Mouse (Mus musculus) heart, embryonic 16.5 days (tissue): ENCODE results near the gene Gpd1. TPM values are rescaled to one million over a fixed set of nuclear protein-coding genes. Genes with fewer than 3 reads are reported as not detected.
"Not testable (repeated sequence)": the region's sequence is repeated elsewhere in the genome, so short reads cannot be mapped to it uniquely, and the experiment has no call there.

Experiments used
- ATAC-seq: fragments of 200-750 bp; cut with Nextera tagmentation; replicated peaks from 2 replicates; pipeline ENCODE4 v1.8.0; 2017; ENCODE audit warnings: moderate number of reproducible peaks; ENCODE audit not compliant: insufficient read depth, low FRiP score; ENCODE audit errors: extremely low read depth
- H3K27ac ChIP-seq: fragments of 300-500 bp; sonication (generic); 2 replicates; pipeline ENCODE4 v1.5.1; 2014; ENCODE audit warnings: mild to moderate bottlenecking, low read length, control low read depth, moderate library complexity
- H3K27me3 ChIP-seq: fragments of 300-500 bp; sonication (generic); 2 replicates; pipeline ENCODE4 v1.6.1; 2014; ENCODE audit warnings: low read length, mixed read lengths; ENCODE audit not compliant: control insufficient read depth, insufficient read depth
- H3K36me3 ChIP-seq: fragments of 300-500 bp; sonication (generic); 2 replicates; pipeline ENCODE4 v1.6.1; 2014; ENCODE audit not compliant: control insufficient read depth, insufficient read depth
- H3K4me1 ChIP-seq: fragments of 300-500 bp; sonication (generic); 2 replicates; pipeline ENCODE4 v1.6.1; 2014; ENCODE audit warnings: low read length, mixed read lengths; ENCODE audit not compliant: control insufficient read depth, insufficient read depth
- H3K4me2 ChIP-seq: fragments of 300-500 bp; sonication (generic); 2 replicates; pipeline ENCODE4 v1.6.1; 2014; ENCODE audit warnings: low read depth, mild to moderate bottlenecking, control low read depth, low read length
- H3K4me3 ChIP-seq: fragments of 300-500 bp; sonication (generic); 2 replicates; pipeline ENCODE4 v1.5.1; 2014; ENCODE audit warnings: mild to moderate bottlenecking, control low read depth, low read length
- H3K9ac ChIP-seq: fragments of 300-500 bp; sonication (generic); 2 replicates; pipeline ENCODE4 v1.6.1; 2014; ENCODE audit warnings: low read length, control low read depth
- H3K9me3 ChIP-seq: fragments of 300-500 bp; sonication (generic); replicated peaks from 2 replicates; pipeline ENCODE4 v1.6.1; 2016; ENCODE audit warnings: low read length; ENCODE audit not compliant: control insufficient read depth
- WGBS: fragments of 180-500 bp; shearing (Covaris S2); extraction: QIAGEN DNeasy Blood & Tissue Kit; methylation state at CpG from one replicate; pipeline ENCODE4 v1.1.7; 2014; 5-methylcytosine and 5-hydroxymethylcytosine counted together
- polyA plus RNA-seq: library from polyadenylated mRNA; unstranded; fragments of >200 nt; fragmentation: Nextera tagmentation; extraction: Ambion mirVana; gene quantifications from 2 replicates; pipeline ENCODE4 v1.2.1, GENCODE M21; 2015

Gpd1 gene
- polyA plus RNA-seq, 1 experiment from 2014 or later, result 2.7 TPM

GRCm38 (mm10) chr15:99771004-99771500 lies 53.7 kb downstream of the Gpd1 start:
- H3K27ac ChIP-seq, result no peak overlapping the region; the same call in 1 of the 2 replicates
- ATAC-seq, result no peak
- WGBS, result 13% methylated on average over 5 of the region's 5 CpGs
- H3K4me1 ChIP-seq, result 0 out of 2 replicates have a peak, but pooled peaks cover 4% of the 10 kb centered on the region
- peak overlapping the region; percentile 73 for H3K4me2 ChIP-seq
- H3K4me3 ChIP-seq, result peak overlapping the region; percentile 69
- no peaks in the 10 kb centered on the region for H3K27me3 ChIP-seq
- H3K9me3 ChIP-seq, result no peaks in the 10 kb centered on the region
- H3K9ac ChIP-seq, result peak overlapping the region; percentile 86
- no peaks in the 10 kb centered on the region for H3K36me3 ChIP-seq

GRCm38 (mm10) chr15:99771601-99772276 lies 54.4 kb downstream of the Gpd1 start:
- Histone ChIP-seq H3K4me3 (peak overlapping the region; percentile 69), H3K27ac (peak overlapping the region; percentile 80), H3K9me3 (no peaks in the 10 kb centered on the region), H3K4me2 (peak overlapping the region; percentile 73), H3K36me3 (no peaks in the 10 kb centered on the region), H3K27me3 (no peaks in the 10 kb centered on the region), H3K4me1 (0 out of 2 replicates have a peak, but pooled peaks cover 4% of the 10 kb centered on the region), H3K9ac (peak overlapping the region; percentile 86)
- WGBS, result under 1% methylated on average over 59 of the region's 59 CpGs
- ATAC-seq, result peak; percentile 65

DNA sequence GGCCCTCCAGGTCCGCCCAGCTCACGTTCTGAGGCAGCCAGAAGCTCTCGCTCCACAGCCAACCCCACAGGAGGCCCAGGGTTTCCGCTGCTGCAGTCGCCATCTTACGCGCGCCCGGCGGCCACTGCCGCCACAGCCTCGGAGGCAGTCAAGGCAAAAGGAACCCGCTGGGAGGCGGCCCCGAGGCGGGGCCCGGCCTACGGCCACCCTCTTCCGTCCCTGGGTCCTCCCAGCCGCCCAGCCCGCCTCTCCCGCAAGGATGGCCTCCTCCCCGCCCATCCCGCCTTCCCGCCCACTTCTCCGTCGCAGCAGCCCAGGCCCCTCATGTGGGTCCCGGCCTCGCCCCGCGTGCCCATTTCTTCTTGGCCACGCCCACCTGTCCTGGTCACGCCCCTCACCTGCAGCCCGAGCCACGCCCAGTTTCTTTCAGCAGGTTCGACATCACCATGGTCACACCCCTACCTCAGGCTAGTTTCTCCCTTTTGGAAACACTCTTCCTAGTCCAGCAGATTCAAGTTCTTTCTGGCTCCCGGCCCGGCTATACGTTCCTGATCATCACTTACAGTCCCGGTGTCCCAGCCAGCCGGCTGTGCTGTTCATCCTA lies 55.1 kb downstream of the Gpd1 start:
- Histone ChIP-seq H3K9me3 (no peaks in the 10 kb centered on the region), H3K4me3 (peak overlapping the region; percentile 69), H3K4me1 (0 out of 2 replicates have a peak, but pooled peaks cover 4% of the 10 kb centered on the region), H3K27me3 (no peaks in the 10 kb centered on the region), H3K4me2 (peak overlapping the region; percentile 73), H3K36me3 (no peaks in the 10 kb centered on the region), H3K9ac (peak overlapping the region; percentile 86), H3K27ac (peak overlapping the region; percentile 80)
- peak; percentile 91 for ATAC-seq
- 0% methylated on average over 33 of the region's 41 CpGs for WGBS

DNA sequence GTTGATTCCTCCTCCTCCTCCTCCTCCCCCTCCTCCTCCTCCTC lies 55.4 kb downstream of the Gpd1 start, which contains the start of gene Cers5:
Gene Cers5, minus strand, starts transcription at position 5 of the 44 bp plus-strand sequence.
- peak within 1 kb of the TSS; percentile 80 for H3K27ac ChIP-seq
- peak within 1 kb of the TSS; percentile 69 for H3K4me3 ChIP-seq
- not testable (repeated sequence) for H3K9me3 ChIP-seq, H3K4me1 ChIP-seq, H3K36me3 ChIP-seq, H3K27me3 ChIP-seq, ATAC-seq
- peak within 1 kb of the TSS; percentile 86 for H3K9ac ChIP-seq
- peak within 1 kb of the TSS; percentile 73 for H3K4me2 ChIP-seq

DNA sequence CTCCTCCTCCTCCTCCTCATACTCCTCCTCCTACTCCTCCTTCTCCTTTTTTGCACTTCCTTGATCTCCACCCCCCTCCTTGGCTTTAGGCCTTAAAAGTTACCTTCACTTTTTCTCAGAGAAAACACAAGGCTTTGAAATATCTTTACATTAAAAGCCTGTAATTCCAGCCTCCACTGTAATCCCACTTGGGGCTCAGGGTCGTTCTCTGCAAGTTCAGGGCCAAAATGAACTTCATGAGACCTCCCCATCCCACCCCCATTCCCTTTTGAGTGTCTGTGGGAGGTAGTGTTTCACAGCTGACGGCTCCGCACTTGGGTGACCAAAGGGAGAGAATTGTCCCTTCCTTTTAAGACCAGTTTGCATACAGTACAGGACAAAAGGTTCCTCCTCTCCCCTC lies 55.6 kb downstream of the Gpd1 start:
- no peak overlapping the region for H3K4me3 ChIP-seq
- no peak for ATAC-seq
- H3K27me3 ChIP-seq, result no peaks in the 10 kb centered on the region
- WGBS, result 47% methylated on average over 3 of the region's 3 CpGs
- 0 out of 2 replicates have a peak, but pooled peaks cover 4% of the 10 kb centered on the region for H3K4me1 ChIP-seq
- H3K9me3 ChIP-seq, result no peaks in the 10 kb centered on the region
- no peak overlapping the region for H3K9ac ChIP-seq
- peak overlapping the region; percentile 73 for H3K4me2 ChIP-seq
- no peaks in the 10 kb centered on the region for H3K36me3 ChIP-seq
- peak overlapping the region; percentile 35; the same call in 1 of the 2 replicates for H3K27ac ChIP-seq

Other genes starting within 250 kb of the Gpd1 start
- gene Bcdin3d, start 242.8 kb upstream of the Gpd1 start, polyA plus RNA-seq, result 12.5 and 13.0 TPM in 2 replicates
- 0.40 and 0.56 TPM in 2 replicates for gene Faim2, start 189.3 kb upstream of the Gpd1 start, polyA plus RNA-seq
- 0.09 TPM in 1 of 2 replicates, not detected in the other for gene Aqp2, start 138.5 kb upstream of the Gpd1 start, polyA plus RNA-seq
- gene Aqp5, start 126.7 kb upstream of the Gpd1 start, polyA plus RNA-seq, result 1.0 and 1.3 TPM in 2 replicates
- not detected in 2 replicates for gene Aqp6, start 116.1 kb upstream of the Gpd1 start, polyA plus RNA-seq
- gene Racgap1, start 65.9 kb upstream of the Gpd1 start, polyA plus RNA-seq, result 129 and 134 TPM in 2 replicates
- 1.6 TPM in 2 replicates for gene Asic1, start 47.1 kb upstream of the Gpd1 start, polyA plus RNA-seq
- gene Smarcd1, start 15.4 kb upstream of the Gpd1 start, polyA plus RNA-seq, result 21.7 and 21.9 TPM in 2 replicates
- not detected in 2 replicates for gene Gm17349, start 12.0 kb upstream of the Gpd1 start, polyA plus RNA-seq
- gene Cox14, start 8.1 kb downstream of the Gpd1 start, polyA plus RNA-seq, result 217 and 241 TPM in 2 replicates
- gene Cers5, start 55.4 kb downstream of the Gpd1 start, polyA plus RNA-seq, result 50.7 and 51.6 TPM in 2 replicates
- gene Lima1, start 157.9 kb downstream of the Gpd1 start, polyA plus RNA-seq, result 19.9 TPM in 2 replicates
- gene Fam186a, start 249.5 kb downstream of the Gpd1 start, polyA plus RNA-seq, result 0.02 TPM in 1 of 2 replicates, not detected in the other